Mouse (Mus musculus): ENCODE measurements around the gene Cers3. TPM values are rescaled to one million over a fixed set of nuclear protein-coding genes. Genes with fewer than 3 reads are reported as not detected.

Gene Cers3
- polyA plus RNA-seq, 1 experiment from 2014 or later, result 0.92 TPM

DNA sequence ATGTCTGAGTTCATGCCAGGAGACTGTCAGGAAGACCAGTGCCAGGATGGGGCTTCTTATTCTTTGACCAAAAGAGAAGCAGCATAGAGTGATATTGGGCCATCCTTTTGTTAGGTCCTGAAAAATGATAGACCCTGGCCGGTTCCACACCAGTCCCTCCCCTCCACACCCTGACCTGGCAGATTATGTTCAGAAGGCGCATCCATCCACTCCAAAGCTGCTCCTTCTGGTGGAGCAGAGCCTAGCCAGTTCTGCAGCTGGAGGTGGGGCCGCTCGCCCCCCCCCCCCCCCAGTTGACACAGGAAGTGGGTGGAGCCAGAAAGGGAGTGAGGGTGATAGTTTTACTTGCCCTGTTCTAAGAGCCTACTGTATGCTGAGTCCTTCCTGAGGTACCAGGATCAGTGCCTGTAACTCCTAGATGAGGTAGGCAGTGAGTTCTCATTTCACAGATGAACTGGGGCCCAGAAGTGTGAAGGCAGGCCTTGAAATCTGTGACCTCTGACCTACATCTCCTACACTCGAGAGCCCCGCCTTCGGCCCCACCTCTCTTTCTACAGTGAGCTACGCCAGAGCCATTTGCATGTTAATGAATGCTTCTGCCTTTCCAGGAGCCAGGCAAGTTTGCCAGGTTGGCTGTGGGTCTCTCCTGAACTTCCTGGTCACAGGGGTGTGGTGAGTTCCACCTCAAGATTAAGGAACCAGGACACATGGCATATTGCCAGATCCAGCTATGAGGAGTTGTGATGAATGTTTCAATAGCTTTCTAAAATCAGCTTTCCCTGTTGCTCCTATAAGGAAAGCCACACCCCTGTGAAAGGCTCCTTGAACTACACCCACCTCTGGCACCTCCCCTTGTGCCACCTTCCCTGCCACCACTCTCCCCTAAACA is 46.8 kb downstream of the Cers3 start:
- no peak overlapping the region for H3K4me3 ChIP-seq
- H3K27ac ChIP-seq, result no peak overlapping the region; the same call in 1 of the 2 replicates
- no peaks in the 10 kb centered on the region for H3K36me3 ChIP-seq
- no peaks in the 10 kb centered on the region for H3K27me3 ChIP-seq (ENCODE audit: insufficient read depth, poor library complexity, severe bottlenecking)
- WGBS, result 18% methylated on average over 8 of the region's 8 CpGs
- no peaks in the 10 kb centered on the region for H3K9me3 ChIP-seq
- peaks cover 18% of the 10 kb centered on the region for H3K4me1 ChIP-seq
- DNase-seq (ENCODE audit: low spot score), result no peak

DNA sequence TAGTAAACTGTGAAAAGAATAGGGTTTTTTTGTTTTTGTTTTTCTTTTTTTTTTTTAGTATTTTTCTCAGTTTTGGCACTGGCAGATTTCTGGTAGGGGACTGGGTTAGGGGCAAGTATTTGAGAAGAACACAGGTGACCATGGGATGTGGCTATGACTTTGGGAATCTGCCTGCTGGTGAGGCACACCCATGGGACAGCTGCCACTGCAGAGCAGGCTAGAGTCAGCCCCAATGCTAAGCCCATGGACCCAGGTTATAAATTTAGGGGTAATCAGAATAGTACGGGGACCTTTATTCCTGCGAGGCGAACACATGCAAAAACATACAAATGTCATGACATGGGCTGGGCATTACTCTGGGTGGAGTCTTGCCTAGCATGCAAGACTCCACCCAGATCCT is 47.7 kb downstream of the Cers3 start:
- peaks cover 15% of the 10 kb centered on the region for H3K4me1 ChIP-seq
- H3K27ac ChIP-seq, result no peak overlapping the region
- no peaks in the 10 kb centered on the region for H3K9me3 ChIP-seq
- no peak for DNase-seq (ENCODE audit: low spot score)
- H3K36me3 ChIP-seq, result no peaks in the 10 kb centered on the region
- WGBS, result 93% methylated on average over 3 of the region's 3 CpGs
- no peaks in the 10 kb centered on the region for H3K27me3 ChIP-seq (ENCODE audit: insufficient read depth, poor library complexity, severe bottlenecking)
- no peak overlapping the region for H3K4me3 ChIP-seq

DNA sequence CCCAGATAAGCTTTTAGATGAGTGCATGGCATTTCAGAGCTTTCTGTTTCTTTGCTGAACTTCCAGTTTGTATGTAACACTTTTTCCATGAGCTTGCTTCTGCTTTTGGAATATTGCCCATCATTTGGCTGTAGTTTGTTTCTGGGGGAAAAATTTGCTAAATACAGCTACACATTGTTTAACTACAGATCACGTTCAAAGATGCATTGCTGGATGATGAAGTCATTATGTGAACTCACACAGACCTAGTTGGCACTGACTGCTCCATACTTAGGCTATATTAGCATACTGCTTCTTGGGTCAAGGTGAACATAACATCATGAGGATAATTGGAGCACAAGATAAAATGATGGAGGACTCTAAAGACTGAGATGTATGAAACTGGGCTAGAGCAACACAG is 53.6 kb downstream of the Cers3 start:
- no peak for DNase-seq (ENCODE audit: low spot score)
- no peaks in the 10 kb centered on the region for H3K36me3 ChIP-seq
- no peak overlapping the region for H3K27ac ChIP-seq
- no peaks in the 10 kb centered on the region for H3K9me3 ChIP-seq
- H3K4me1 ChIP-seq, result no peaks in the 10 kb centered on the region
- H3K27me3 ChIP-seq (ENCODE audit: insufficient read depth, poor library complexity, severe bottlenecking), result no peaks in the 10 kb centered on the region
- 34% methylated on average over 1 of the region's 1 CpGs for WGBS
- H3K4me3 ChIP-seq, result no peak overlapping the region

DNA sequence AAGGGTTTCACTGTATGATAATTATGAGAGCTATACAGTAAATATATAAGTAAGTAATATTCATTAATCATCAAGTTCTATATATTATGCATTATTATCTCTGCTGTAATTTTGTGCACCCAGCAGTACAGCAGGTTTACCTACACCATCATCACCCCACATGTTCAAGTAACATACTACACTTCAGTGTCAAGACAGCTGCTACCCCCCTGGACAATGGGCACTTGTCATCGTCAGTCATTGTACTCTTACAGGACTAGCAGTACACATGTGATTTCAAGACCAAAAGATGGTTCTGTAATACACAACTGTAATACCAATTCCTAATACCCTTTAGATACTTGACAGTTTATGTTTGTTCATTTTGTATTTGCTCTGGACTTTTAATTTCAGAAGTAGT is 54.0 kb downstream of the Cers3 start:
- H3K27ac ChIP-seq, result no peak overlapping the region
- H3K9me3 ChIP-seq, result no peaks in the 10 kb centered on the region
- H3K36me3 ChIP-seq, result no peaks in the 10 kb centered on the region
- no peak overlapping the region for H3K4me3 ChIP-seq
- no peaks in the 10 kb centered on the region for H3K4me1 ChIP-seq
- WGBS, result 87% methylated on average over 1 of the region's 1 CpGs
- no peaks in the 10 kb centered on the region for H3K27me3 ChIP-seq (ENCODE audit: insufficient read depth, poor library complexity, severe bottlenecking)
- DNase-seq (ENCODE audit: low spot score), result no peak

DNA sequence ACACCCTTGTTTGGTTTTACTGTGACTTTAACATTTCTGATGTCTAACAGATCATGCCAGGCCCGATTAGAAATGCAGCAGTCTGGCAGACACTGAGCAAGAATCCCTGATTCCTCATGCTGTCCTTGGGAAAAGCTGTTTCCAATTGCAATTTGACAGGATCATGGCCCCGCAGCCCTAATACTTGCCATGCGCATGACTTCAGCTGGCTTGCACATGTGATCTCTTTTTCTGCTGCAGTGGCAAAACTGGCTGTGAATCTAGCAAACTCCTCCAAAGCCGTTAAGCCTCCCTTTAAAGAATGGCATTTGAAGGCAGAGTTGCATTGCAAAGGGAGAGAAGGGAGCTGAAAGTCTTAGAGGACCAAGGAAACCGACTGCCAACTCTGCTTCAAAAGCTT is 55.5 kb downstream of the Cers3 start:
- Histone ChIP-seq H3K27ac (no peak overlapping the region), H3K9me3 (no peaks in the 10 kb centered on the region), H3K4me3 (no peak overlapping the region), H3K27me3 (ENCODE audit: insufficient read depth, poor library complexity, severe bottlenecking) (no peaks in the 10 kb centered on the region), H3K36me3 (no peaks in the 10 kb centered on the region), H3K4me1 (no peaks in the 10 kb centered on the region)
- WGBS, result 60% methylated on average over 5 of the region's 5 CpGs
- no peak for DNase-seq (ENCODE audit: low spot score)

DNA sequence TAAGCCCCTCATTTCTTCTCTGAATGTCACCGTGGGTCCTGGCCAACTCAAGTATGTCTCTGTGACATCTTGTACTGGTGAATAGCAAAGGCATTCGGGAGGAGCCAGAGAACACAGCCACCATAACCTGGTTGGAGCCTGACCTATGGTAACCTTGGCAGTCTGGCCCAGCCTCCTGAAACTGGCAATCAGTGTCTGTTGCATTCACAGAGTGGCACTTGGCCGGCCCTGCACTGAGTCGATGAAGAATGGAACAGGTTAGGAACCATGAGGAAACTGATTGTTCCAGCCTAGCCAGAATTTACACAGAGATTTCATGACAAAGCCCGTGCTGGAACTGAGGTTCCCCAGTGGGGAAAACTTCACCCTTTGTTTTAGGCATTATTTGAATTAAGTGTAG is 57.5 kb downstream of the Cers3 start:
- Histone ChIP-seq H3K36me3 (no peaks in the 10 kb centered on the region), H3K4me1 (no peaks in the 10 kb centered on the region), H3K9me3 (no peaks in the 10 kb centered on the region), H3K27ac (no peak overlapping the region), H3K27me3 (ENCODE audit: insufficient read depth, poor library complexity, severe bottlenecking) (no peaks in the 10 kb centered on the region), H3K4me3 (no peak overlapping the region)
- 74% methylated on average over 5 of the region's 5 CpGs for WGBS
- DNase-seq (ENCODE audit: low spot score), result no peak

DNA sequence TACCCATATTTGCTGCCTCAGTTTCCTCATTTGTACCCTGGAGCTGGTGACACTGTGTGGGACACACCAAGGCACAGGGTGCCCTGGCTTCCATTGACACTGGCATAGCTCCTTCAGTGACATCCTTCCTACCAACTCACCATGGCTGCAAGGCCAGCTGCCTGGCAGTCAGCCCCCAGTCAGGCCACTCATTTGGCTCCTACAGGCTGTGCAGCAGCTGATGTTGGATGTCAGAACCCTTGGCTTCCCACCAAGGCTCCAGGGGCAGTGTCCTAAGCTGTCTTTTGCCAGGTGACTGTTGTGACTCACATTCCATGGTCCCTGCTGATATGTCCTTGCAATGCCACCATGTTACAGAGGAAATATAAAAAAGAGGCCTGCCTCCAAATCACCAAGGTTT is 58.5 kb downstream of the Cers3 start:
- no peaks in the 10 kb centered on the region for H3K27me3 ChIP-seq (ENCODE audit: insufficient read depth, poor library complexity, severe bottlenecking)
- no peak overlapping the region for H3K27ac ChIP-seq
- no peaks in the 10 kb centered on the region for H3K36me3 ChIP-seq
- H3K4me3 ChIP-seq, result no peak overlapping the region
- DNase-seq (ENCODE audit: low spot score), result no peak
- H3K4me1 ChIP-seq, result no peaks in the 10 kb centered on the region
- H3K9me3 ChIP-seq, result no peaks in the 10 kb centered on the region

DNA sequence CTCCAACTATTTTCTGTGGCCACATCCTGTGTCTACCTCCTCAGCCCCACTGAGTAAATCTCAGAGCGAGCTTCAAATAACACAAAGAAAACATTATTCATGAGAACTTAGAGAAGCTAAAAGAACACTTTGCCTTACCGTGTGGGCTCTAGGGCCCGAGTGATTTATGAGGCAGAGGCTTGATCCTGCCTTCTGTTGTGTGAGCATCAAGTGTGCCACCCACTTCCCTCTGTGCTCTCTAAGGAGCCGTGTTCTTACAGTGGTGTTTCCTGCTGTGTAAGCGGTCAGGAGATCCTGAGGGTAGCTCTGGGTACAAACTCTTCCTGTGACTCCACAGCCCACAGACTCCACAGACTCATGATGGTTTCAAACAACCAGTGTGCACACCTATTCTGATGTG is 60.5 kb downstream of the Cers3 start:
- Histone ChIP-seq H3K4me1 (no peaks in the 10 kb centered on the region), H3K36me3 (no peaks in the 10 kb centered on the region), H3K27me3 (ENCODE audit: insufficient read depth, poor library complexity, severe bottlenecking) (no peaks in the 10 kb centered on the region), H3K9me3 (no peaks in the 10 kb centered on the region), H3K27ac (no peak overlapping the region), H3K4me3 (no peak overlapping the region)
- 60% methylated on average over 5 of the region's 5 CpGs for WGBS
- no peak for DNase-seq (ENCODE audit: low spot score)

DNA sequence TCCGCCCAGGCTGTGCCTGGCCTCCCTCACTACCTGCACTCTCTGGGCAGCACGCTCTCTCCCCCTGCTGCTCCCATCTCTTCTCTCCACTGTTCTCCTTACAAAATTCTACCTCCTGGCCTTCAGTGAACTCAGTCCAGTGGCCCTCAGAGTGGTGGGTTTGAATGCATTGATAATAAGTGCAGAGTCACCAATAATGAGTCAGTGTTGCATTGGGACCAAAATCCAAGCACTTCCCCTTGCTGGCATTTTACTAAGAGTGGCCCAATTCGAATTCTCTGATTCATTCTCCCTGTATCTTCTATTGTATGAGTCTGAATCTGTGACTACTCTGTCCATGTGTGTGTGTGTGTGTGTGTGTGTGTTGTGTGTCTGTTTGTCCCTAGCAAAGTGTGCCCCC is 63.5 kb downstream of the Cers3 start:
- H3K27ac ChIP-seq, result no peak overlapping the region
- no peaks in the 10 kb centered on the region for H3K4me1 ChIP-seq
- WGBS, result 67% methylated on average over 3 of the region's 3 CpGs
- H3K4me3 ChIP-seq, result no peak overlapping the region
- DNase-seq (ENCODE audit: low spot score), result no peak
- H3K27me3 ChIP-seq (ENCODE audit: insufficient read depth, poor library complexity, severe bottlenecking), result no peaks in the 10 kb centered on the region
- no peaks in the 10 kb centered on the region for H3K9me3 ChIP-seq
- no peaks in the 10 kb centered on the region for H3K36me3 ChIP-seq

DNA sequence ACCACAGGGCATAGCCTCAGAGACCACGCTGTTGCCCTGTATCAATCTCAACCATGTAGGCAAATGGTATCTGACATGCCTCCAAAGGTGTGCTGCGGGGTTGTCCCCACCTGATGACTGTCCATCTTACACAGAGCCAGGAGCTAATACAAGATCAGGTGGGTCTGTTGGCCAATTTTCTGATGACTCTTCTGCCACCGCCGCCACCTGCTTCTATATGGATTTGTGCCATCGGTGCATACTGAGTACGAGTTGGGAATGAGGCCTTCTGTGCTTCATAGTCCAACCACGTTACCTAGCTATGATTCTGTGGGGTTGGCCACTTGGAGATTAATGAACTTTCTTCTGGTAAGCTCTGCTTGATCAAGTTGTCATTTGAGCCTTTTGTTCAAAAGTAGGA is 67.1 kb downstream of the Cers3 start:
- 87% methylated on average over 7 of the region's 7 CpGs for WGBS
- Histone ChIP-seq H3K36me3 (no peaks in the 10 kb centered on the region), H3K4me1 (no peaks in the 10 kb centered on the region), H3K9me3 (no peaks in the 10 kb centered on the region), H3K27ac (no peak overlapping the region), H3K4me3 (no peak overlapping the region), H3K27me3 (ENCODE audit: insufficient read depth, poor library complexity, severe bottlenecking) (no peaks in the 10 kb centered on the region)
- DNase-seq (ENCODE audit: low spot score), result no peak

DNA sequence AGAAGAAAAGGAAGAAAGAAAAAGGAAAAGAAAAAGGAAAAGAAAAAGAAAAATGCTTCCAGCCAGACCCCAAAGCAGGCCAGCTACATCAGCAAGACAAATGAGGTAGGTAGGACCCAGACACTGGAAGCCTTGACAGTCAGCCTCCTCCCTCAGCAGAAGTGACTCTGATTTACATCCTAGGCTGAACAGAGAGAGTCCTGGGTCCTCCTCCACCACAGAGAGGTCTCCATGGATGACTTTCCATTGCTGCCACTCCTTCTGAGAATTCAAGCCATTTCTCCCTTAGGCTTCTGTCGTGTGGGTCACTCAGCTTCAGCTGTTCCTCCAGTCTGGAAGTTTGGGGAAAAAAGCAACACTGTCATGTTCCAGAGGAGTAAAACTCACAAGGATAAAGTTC is 68.0 kb downstream of the Cers3 start:
- DNase-seq (ENCODE audit: low spot score), result no peak
- no peaks in the 10 kb centered on the region for H3K9me3 ChIP-seq
- H3K4me3 ChIP-seq, result no peak overlapping the region
- no peaks in the 10 kb centered on the region for H3K4me1 ChIP-seq
- 70% methylated on average over 1 of the region's 1 CpGs for WGBS
- no peak overlapping the region for H3K27ac ChIP-seq
- no peaks in the 10 kb centered on the region for H3K27me3 ChIP-seq (ENCODE audit: insufficient read depth, poor library complexity, severe bottlenecking)
- H3K36me3 ChIP-seq, result no peaks in the 10 kb centered on the region

DNA sequence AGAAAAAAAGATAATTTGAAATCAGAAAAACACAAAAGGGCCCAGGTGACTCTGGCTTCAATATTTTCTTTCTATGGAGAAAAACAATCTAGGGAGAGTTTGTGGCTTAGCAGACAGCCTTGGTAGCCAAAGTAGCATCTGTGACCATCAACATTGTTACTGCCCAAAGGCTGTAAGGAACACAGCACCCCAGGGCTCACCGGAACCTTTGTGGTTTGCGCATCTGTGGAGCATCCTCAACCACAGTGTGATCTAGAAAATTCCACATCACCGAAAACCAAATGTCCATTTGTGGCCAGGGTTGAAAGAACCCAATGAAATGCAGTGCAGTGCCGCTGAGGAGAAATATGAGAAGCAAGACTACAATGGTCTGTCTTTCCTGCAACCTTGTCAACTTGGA is 69.0 kb downstream of the Cers3 start:
- Histone ChIP-seq H3K4me1 (no peaks in the 10 kb centered on the region), H3K27me3 (ENCODE audit: insufficient read depth, poor library complexity, severe bottlenecking) (no peaks in the 10 kb centered on the region), H3K27ac (no peak overlapping the region), H3K9me3 (no peaks in the 10 kb centered on the region), H3K4me3 (no peak overlapping the region), H3K36me3 (no peaks in the 10 kb centered on the region)
- WGBS, result 84% methylated on average over 4 of the region's 4 CpGs
- no peak for DNase-seq (ENCODE audit: low spot score)

DNA sequence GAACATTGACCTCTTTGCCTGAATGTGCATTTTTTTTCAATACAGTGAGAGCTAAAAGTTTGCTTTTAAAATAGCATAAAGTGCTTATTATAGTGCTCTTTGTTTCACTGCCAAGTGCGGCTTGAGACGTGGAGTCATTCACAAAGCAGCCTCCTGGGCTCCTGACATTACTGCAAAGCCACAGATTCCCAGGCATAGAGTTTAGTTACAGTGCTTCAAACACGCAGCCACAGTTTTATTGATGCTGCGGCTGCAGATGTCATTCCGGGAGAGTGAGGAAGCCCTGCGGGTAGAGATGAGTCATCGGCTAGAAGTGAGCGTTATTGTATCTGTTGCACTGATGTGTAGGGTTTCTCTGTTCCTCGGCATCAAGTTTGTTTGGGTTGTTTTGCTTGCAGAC is 69.4 kb downstream of the Cers3 start:
- no peaks in the 10 kb centered on the region for H3K36me3 ChIP-seq
- WGBS, result 74% methylated on average over 9 of the region's 9 CpGs
- H3K9me3 ChIP-seq, result no peaks in the 10 kb centered on the region
- no peak overlapping the region for H3K27ac ChIP-seq
- DNase-seq (ENCODE audit: low spot score), result no peak
- H3K27me3 ChIP-seq (ENCODE audit: insufficient read depth, poor library complexity, severe bottlenecking), result no peaks in the 10 kb centered on the region
- H3K4me1 ChIP-seq, result no peaks in the 10 kb centered on the region
- H3K4me3 ChIP-seq, result no peak overlapping the region

DNA sequence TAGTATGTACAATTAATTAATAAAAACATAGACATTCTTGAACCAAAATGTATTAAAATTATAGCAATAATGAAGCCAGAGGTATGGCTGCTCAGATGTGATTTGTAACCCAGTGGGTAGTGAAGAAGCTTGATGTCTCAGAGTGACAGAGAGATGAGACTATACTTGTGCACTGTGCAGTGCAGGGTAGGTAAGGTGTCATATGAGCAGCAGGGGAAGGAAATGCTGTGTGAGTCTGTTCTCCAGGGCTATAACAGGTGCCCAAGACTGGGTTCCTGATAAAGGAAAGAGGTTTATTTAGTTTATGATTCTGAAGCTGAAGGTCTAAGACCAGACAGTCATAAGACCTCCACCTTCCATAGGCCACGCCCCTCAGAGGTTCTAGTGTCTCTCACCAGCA is 69.9 kb downstream of the Cers3 start:
- Histone ChIP-seq H3K4me1 (no peaks in the 10 kb centered on the region), H3K36me3 (no peaks in the 10 kb centered on the region), H3K4me3 (no peak overlapping the region), H3K27ac (no peak overlapping the region), H3K27me3 (ENCODE audit: insufficient read depth, poor library complexity, severe bottlenecking) (no peaks in the 10 kb centered on the region), H3K9me3 (no peaks in the 10 kb centered on the region)
- 61% methylated on average over 1 of the region's 1 CpGs for WGBS
- no peak for DNase-seq (ENCODE audit: low spot score)

Measured in heart, embryonic 10.5 days (tissue).